Mouse (Mus musculus) cerebellum, adult 2 months (tissue): ENCODE measurements at regions not wholly inside any gene's neighbourhood (a gene's known extent, or its start where the extent isn't known, plus 50 kb on each side); places are given as distances from the start of the nearest gene placed in this dataset.

ENCODE experiments used
- DNase-seq, 2 experiments: peaks; one replicate each; pipeline ENCODE4 v3.0.0; 2021
- H3K27ac ChIP-seq: fragments of 200-500 bp; 2 replicates; pipeline ENCODE4 v1.5.1; 2012; ENCODE audit warnings: low read length, control low read depth, inconsistent platforms; ENCODE audit not compliant: insufficient read depth
- H3K27me3 ChIP-seq: fragments of 200-500 bp; 2 replicates; pipeline ENCODE4 v1.6.1; 2012; ENCODE audit warnings: inconsistent platforms, mild to moderate bottlenecking, low read length, moderate library complexity; ENCODE audit not compliant: control insufficient read depth, insufficient read depth
- H3K4me1 ChIP-seq: fragments of 200-500 bp; 2 replicates; pipeline ENCODE4 v1.6.1; 2011; ENCODE audit warnings: low read length; ENCODE audit not compliant: control insufficient read depth, insufficient read depth
- H3K4me3 ChIP-seq: fragments of 200-500 bp; replicated peaks from 2 replicates; pipeline ENCODE3; 2011; ENCODE audit warnings: mild to moderate bottlenecking, low read depth, low read length, control low read depth; ENCODE audit not compliant: insufficient read depth
- CTCF ChIP-seq: fragments of 200-500 bp; IDR thresholded peaks from 2 replicates; pipeline ENCODE4 v1.5.1; 2011; ENCODE audit warnings: low read depth, mild to moderate bottlenecking, control low read depth, low read length, moderate library complexity, borderline replicate concordance; ENCODE audit not compliant: insufficient read depth
- POLR2A ChIP-seq: fragments of 200-500 bp; IDR thresholded peaks from 2 replicates; pipeline ENCODE4 v1.6.1; 2011; ENCODE audit warnings: low read length, control low read depth, borderline replicate concordance; ENCODE audit not compliant: insufficient read depth
- WGBS: fragments of 180-500 bp; shearing (Covaris S2); methylation state at CpG from one replicate; pipeline ENCODE4 v1.1.7; 2018; 5-methylcytosine and 5-hydroxymethylcytosine counted together

DNA sequence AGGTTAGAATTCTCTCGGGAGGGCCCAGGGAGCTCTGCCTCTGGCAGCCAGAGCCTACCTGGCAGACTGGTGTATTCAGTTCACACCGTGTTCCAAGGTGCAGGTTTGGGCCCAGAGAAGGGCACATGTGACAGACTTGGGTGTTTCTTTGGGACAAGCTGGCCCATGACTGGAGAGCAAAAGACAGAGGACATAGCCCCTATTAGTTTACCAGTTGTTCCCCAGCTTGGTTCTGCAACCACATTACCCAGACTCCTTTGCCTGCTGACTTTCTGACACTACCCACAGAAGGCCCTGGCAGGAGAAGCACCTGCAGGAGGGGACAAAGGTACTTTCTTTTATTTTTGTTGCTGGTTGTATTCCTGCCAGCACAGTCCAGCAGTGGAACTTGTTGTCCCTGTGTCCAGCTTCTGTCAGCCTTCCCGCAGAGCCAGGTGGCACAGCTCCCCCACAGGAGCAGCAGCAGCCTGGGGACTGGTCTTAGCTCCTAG is 173.9 kb downstream of the Utp6 start:
- no peak for DNase-seq
- H3K27me3 ChIP-seq, result no peaks in the 10 kb centered on the region
- H3K4me3 ChIP-seq, result no peak overlapping the region
- TF ChIP-seq CTCF (no peak), POLR2A (no peak)
- WGBS, result 48% methylated on average over 3 of the region's 3 CpGs
- H3K27ac ChIP-seq, result no peak overlapping the region
- H3K4me1 ChIP-seq, result no peaks in the 10 kb centered on the region

DNA sequence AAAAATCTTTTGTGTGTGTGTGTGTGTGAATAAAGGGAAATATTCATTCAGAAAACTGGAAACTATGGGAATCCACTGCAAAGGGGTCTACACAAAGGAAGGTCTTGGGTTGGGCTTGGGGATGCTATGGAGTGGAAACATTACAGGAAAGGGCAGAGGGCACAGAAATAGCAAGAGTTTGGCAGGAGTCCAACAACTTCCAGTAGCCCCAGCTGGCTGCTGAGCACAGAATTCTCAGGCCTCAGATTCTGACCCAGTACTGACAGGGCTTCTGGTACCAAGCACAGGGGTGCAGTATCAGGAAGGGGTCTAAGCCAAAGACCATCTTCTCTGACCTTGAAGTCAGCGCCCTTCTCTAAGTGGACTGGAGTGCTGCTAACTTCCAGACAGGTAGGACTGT is 174.4 kb downstream of the Utp6 start:
- whole genome bisulfite sequencing, result 87% methylated on average over 1 of the region's 1 CpGs
- Histone ChIP-seq H3K27ac (no peak overlapping the region), H3K27me3 (no peaks in the 10 kb centered on the region), H3K4me1 (no peaks in the 10 kb centered on the region), H3K4me3 (no peak overlapping the region)
- TF ChIP-seq POLR2A (no peak), CTCF (no peak)
- peak in 1 of 2 experiments; percentile 10 for DNase-seq

- Histone ChIP-seq H3K27me3 (no peaks in the 10 kb centered on the region), H3K4me3 (no peak overlapping the region), H3K4me1 (no peaks in the 10 kb centered on the region), H3K27ac (no peak overlapping the region)
- 74% methylated on average over 3 of the region's 3 CpGs for WGBS
- no peak for DNase-seq
- TF ChIP-seq CTCF, result no peak
- TF ChIP-seq POLR2A, result no peak
Observed at GRCm38 (mm10) chr11:79784071-79784470, 178.1 kb downstream of the Utp6 start.

GRCm38 (mm10) chr11:79781966-79782365 is 180.2 kb downstream of the Utp6 start:
- DNase-seq, result no peak
- Histone ChIP-seq H3K27me3 (no peaks in the 10 kb centered on the region), H3K4me1 (no peaks in the 10 kb centered on the region), H3K27ac (no peak overlapping the region), H3K4me3 (no peak overlapping the region)
- TF ChIP-seq POLR2A (no peak), CTCF (no peak)
- 81% methylated on average over 5 of the region's 5 CpGs for WGBS

GRCm38 (mm10) chr11:79779756-79780155 is 182.4 kb downstream of the Utp6 start:
- 82% methylated on average over 5 of the region's 5 CpGs for WGBS
- no peaks in the 10 kb centered on the region for H3K4me1 ChIP-seq
- no peaks in the 10 kb centered on the region for H3K27me3 ChIP-seq
- no peak for TF ChIP-seq CTCF
- TF ChIP-seq POLR2A, result no peak
- H3K27ac ChIP-seq, result no peak overlapping the region
- no peak overlapping the region for H3K4me3 ChIP-seq
- DNase-seq, result no peak

DNA sequence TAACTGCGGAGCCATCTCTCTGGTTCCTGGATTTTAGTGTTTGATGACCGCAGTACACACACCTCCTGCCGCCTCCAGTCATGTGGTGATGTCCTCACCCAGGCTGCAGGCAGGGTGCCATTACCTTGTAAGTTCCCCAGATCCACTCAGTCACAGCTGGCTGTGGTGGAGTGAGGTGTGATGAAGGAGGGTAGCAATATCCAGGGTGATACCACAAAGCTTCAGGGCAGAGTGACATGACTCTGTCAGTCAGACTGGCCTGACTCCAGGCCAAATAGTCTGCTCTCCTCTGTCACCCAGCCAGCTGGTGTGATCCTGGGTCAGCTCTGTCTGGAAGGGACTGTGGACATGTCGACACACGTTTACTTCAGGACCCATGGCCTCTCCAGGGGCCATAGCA is 183.7 kb downstream of the Utp6 start:
- Histone ChIP-seq H3K27ac (no peak overlapping the region), H3K27me3 (no peaks in the 10 kb centered on the region), H3K4me1 (no peaks in the 10 kb centered on the region), H3K4me3 (no peak overlapping the region)
- WGBS, result 54% methylated on average over 5 of the region's 5 CpGs
- TF ChIP-seq POLR2A, result no peak
- TF ChIP-seq CTCF, result no peak
- DNase-seq, result no peak

DNA sequence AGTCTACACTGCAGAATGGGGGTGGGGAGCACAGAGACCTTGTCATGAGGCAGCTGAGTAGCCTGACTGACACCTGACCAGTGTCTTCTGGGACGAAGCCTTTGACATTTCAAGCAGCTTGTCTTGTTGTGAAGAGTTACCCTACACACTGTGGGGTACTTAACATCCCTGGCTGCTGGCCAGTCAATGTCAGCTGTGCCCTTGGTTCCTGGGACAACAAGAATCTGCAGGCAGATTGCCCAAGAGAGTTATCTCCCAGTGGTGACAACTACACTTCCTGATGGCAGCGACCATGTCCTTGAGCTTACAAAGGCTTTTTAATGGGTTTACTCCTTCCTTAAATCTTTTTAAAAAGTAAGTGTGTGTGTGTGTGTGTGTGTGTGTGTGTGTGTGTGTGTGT is 184.2 kb downstream of the Utp6 start:
- Histone ChIP-seq H3K27ac (no peak overlapping the region), H3K27me3 (no peaks in the 10 kb centered on the region), H3K4me3 (no peak overlapping the region), H3K4me1 (no peaks in the 10 kb centered on the region)
- no peak for DNase-seq
- WGBS, result 69% methylated on average over 2 of the region's 2 CpGs
- TF ChIP-seq POLR2A (no peak), CTCF (no peak)

GRCm38 (mm10) chr11:79776577-79776976 is 185.6 kb downstream of the Rab11fip4 start:
- TF ChIP-seq CTCF (no peak), POLR2A (no peak)
- Histone ChIP-seq H3K27me3 (no peaks in the 10 kb centered on the region), H3K4me3 (no peak overlapping the region), H3K4me1 (no peaks in the 10 kb centered on the region), H3K27ac (no peak overlapping the region)
- DNase-seq, result no peak
- WGBS, result 82% methylated on average over 6 of the region's 6 CpGs
